Mouse (Mus musculus): ENCODE data around the gene Gng12. TPM values are rescaled to one million over a fixed set of nuclear protein-coding genes. Genes with fewer than 3 reads are reported as not detected.

Gene Gng12
- polyA plus RNA-seq, 1 experiment from 2014 or later: 265 TPM

DNA sequence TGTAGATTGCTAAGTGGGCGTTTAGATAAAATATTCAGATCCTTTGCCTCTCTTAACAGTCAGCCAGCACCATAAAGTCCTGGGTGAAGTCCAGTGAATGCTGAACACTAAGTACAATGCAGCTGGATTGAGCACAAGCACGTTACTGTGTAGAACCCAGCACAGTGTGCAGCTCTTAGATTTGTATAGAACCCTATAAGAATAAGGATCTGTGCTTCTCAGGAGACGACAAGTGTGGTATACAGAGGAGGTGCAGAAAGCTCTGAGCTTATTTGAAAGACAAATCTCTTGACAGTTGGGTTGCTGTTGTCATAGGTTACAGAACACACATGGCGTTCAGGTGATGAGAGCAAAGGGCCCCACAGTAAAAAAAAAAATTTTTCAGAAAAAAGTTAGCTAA is 1.8 kb downstream of the Gng12 start:
- Histone ChIP-seq H3K9me3 (ENCODE audit: control insufficient read depth) (no peaks in the 10 kb centered on the region), H3K9ac (ENCODE audit: low read depth, low read length) (no peak overlapping the region), H3K4me3 (ENCODE audit: low read depth, low read length) (peak overlapping the region; percentile 94), H3K36me3 (ENCODE audit: control insufficient read depth, insufficient read depth) (no peaks in the 10 kb centered on the region), H3K4me1 (replicated peaks; ENCODE audit: control insufficient read depth, insufficient read depth, low read length) (peaks cover 6% of the 10 kb centered on the region), H3K27ac (ENCODE audit: low read depth, low read length) (peak overlapping the region; percentile 98; the same call in 1 of the 2 replicates), H3K27me3 (replicated peaks; ENCODE audit: control insufficient read depth, insufficient read depth, low read length) (no peaks in the 10 kb centered on the region), H3K4me2 (replicated peaks; ENCODE audit: low read depth) (peak overlapping the region; percentile 84)
- 16% methylated on average over 4 of the region's 4 CpGs for WGBS
- no peak for TF ChIP-seq CTCF (IDR thresholded peaks at IDR 0.05; ENCODE audit: low read depth)
- peak; percentile 48; the same call in 1 of the 2 replicates for ATAC-seq

- ATAC-seq: no peak
- no peak overlapping the region for H3K4me2 ChIP-seq (replicated peaks; ENCODE audit: low read depth)
- H3K4me1 ChIP-seq (replicated peaks; ENCODE audit: control insufficient read depth, insufficient read depth, low read length): peaks cover 19% of the 10 kb centered on the region
- H3K27me3 ChIP-seq (replicated peaks; ENCODE audit: control insufficient read depth, insufficient read depth, low read length): no peaks in the 10 kb centered on the region
- no peaks in the 10 kb centered on the region for H3K9me3 ChIP-seq (ENCODE audit: control insufficient read depth)
- H3K27ac ChIP-seq (ENCODE audit: low read depth, low read length): no peak overlapping the region; the same call in 1 of the 2 replicates
- no peak overlapping the region for H3K4me3 ChIP-seq (ENCODE audit: low read depth, low read length)
- TF ChIP-seq CTCF (IDR thresholded peaks at IDR 0.05; ENCODE audit: low read depth): no peak
- H3K9ac ChIP-seq (ENCODE audit: low read depth, low read length): no peak overlapping the region
- H3K36me3 ChIP-seq (ENCODE audit: control insufficient read depth, insufficient read depth): no peaks in the 10 kb centered on the region
- WGBS: 73% methylated on average over 5 of the region's 5 CpGs
Observed at GRCm38 (mm10) chr6:66901926-66902325, 5.7 kb downstream of the Gng12 start.

GRCm38 (mm10) chr6:66903206-66903605 is 7.0 kb downstream of the Gng12 start:
- no peaks in the 10 kb centered on the region for H3K27me3 ChIP-seq (replicated peaks; ENCODE audit: control insufficient read depth, insufficient read depth, low read length)
- no peaks in the 10 kb centered on the region for H3K9me3 ChIP-seq (ENCODE audit: control insufficient read depth)
- H3K4me2 ChIP-seq (replicated peaks; ENCODE audit: low read depth): no peak overlapping the region
- no peak overlapping the region for H3K9ac ChIP-seq (ENCODE audit: low read depth, low read length)
- WGBS: 63% methylated on average over 9 of the region's 9 CpGs
- no peak for TF ChIP-seq CTCF (IDR thresholded peaks at IDR 0.05; ENCODE audit: low read depth)
- H3K27ac ChIP-seq (ENCODE audit: low read depth, low read length): peak overlapping the region; percentile 57
- H3K36me3 ChIP-seq (ENCODE audit: control insufficient read depth, insufficient read depth): no peaks in the 10 kb centered on the region
- ATAC-seq: no peak
- H3K4me1 ChIP-seq (replicated peaks; ENCODE audit: control insufficient read depth, insufficient read depth, low read length): peaks cover 13% of the 10 kb centered on the region
- H3K4me3 ChIP-seq (ENCODE audit: low read depth, low read length): no peak overlapping the region

DNA sequence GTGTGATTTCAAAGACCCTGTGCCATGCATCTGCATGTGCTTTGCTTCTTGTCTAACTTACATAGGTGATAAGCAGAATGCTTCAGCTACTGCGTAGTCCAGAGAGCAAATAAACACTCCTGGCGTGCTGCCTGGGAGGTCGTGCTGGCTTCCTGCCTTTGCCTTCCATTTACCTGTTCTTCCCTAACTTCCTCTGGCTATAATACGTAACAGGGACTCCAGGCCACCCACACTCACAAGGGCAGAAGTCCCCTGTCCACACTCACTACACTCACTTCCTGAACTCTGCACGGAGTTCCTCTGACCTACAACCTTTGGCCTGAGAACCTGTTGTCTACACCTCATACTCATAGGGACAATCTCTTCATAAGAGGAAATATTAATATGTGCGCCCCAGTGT is 7.5 kb downstream of the Gng12 start:
- no peak overlapping the region for H3K4me3 ChIP-seq (ENCODE audit: low read depth, low read length)
- WGBS: 31% methylated on average over 6 of the region's 6 CpGs
- H3K27ac ChIP-seq (ENCODE audit: low read depth, low read length): peak overlapping the region; percentile 57
- H3K9ac ChIP-seq (ENCODE audit: low read depth, low read length): no peak overlapping the region
- TF ChIP-seq CTCF (IDR thresholded peaks at IDR 0.05; ENCODE audit: low read depth): no peak
- H3K4me2 ChIP-seq (replicated peaks; ENCODE audit: low read depth): 0 out of 2 replicates have a peak overlapping the region, but pooled peaks have one; percentile 17
- H3K27me3 ChIP-seq (replicated peaks; ENCODE audit: control insufficient read depth, insufficient read depth, low read length): no peaks in the 10 kb centered on the region
- H3K9me3 ChIP-seq (ENCODE audit: control insufficient read depth): no peaks in the 10 kb centered on the region
- H3K36me3 ChIP-seq (ENCODE audit: control insufficient read depth, insufficient read depth): no peaks in the 10 kb centered on the region
- H3K4me1 ChIP-seq (replicated peaks; ENCODE audit: control insufficient read depth, insufficient read depth, low read length): peaks cover 14% of the 10 kb centered on the region
- ATAC-seq: peak; percentile 21; the same call in 1 of the 2 replicates

GRCm38 (mm10) chr6:66906244-66906643 is 10.0 kb downstream of the Gng12 start:
- no peak for ATAC-seq
- TF ChIP-seq CTCF (IDR thresholded peaks at IDR 0.05; ENCODE audit: low read depth): no peak
- Histone ChIP-seq H3K27ac (ENCODE audit: low read depth, low read length) (peak overlapping the region; percentile 65), H3K27me3 (replicated peaks; ENCODE audit: control insufficient read depth, insufficient read depth, low read length) (no peaks in the 10 kb centered on the region), H3K9me3 (ENCODE audit: control insufficient read depth) (no peaks in the 10 kb centered on the region), H3K4me2 (replicated peaks; ENCODE audit: low read depth) (no peak overlapping the region), H3K36me3 (ENCODE audit: control insufficient read depth, insufficient read depth) (no peaks in the 10 kb centered on the region), H3K9ac (ENCODE audit: low read depth, low read length) (no peak overlapping the region), H3K4me1 (replicated peaks; ENCODE audit: control insufficient read depth, insufficient read depth, low read length) (peaks cover 27% of the 10 kb centered on the region), H3K4me3 (ENCODE audit: low read depth, low read length) (no peak overlapping the region)
- 68% methylated on average over 1 of the region's 1 CpGs for WGBS

DNA sequence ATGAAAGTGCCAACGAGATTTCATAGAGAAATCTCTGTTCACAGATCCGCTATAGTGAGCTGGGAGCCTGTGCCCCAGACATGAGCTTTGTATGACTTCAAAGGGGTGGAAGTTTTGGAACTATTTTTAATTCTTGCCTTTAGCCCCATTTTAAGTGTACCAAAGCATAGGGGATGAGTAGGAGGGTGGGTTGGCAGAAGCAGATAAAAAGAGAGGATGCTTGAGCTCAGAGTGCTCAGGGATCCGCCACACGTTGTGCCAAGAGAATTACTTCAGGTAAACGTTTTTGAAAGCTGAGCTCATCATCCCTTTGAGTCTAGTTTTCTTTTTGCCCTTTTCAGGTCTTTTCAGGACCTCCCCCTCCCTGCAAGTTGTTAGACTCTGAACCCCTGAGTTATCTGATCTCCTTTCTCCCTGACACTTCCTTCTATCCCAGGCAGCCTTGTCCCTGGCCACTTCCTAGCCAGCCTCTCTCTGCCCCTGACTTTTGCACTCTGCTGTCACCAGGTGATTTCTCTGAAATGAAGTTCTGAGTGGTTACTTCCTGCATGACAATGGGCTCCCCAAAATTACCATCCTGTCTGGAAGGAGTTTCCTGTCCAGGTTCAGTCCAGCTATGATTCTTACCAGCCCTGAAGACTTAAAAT is 12.3 kb downstream of the Gng12 start:
- Histone ChIP-seq H3K4me2 (replicated peaks; ENCODE audit: low read depth) (peak overlapping the region; percentile 21; the same call in 1 of the 2 replicates), H3K36me3 (ENCODE audit: control insufficient read depth, insufficient read depth) (no peaks in the 10 kb centered on the region), H3K27me3 (replicated peaks; ENCODE audit: control insufficient read depth, insufficient read depth, low read length) (no peaks in the 10 kb centered on the region), H3K4me3 (ENCODE audit: low read depth, low read length) (no peak overlapping the region), H3K9ac (ENCODE audit: low read depth, low read length) (no peak overlapping the region), H3K9me3 (ENCODE audit: control insufficient read depth) (no peaks in the 10 kb centered on the region), H3K4me1 (replicated peaks; ENCODE audit: control insufficient read depth, insufficient read depth, low read length) (peaks cover 24% of the 10 kb centered on the region), H3K27ac (ENCODE audit: low read depth, low read length) (peak overlapping the region; percentile 87)
- WGBS: 48% methylated on average over 5 of the region's 5 CpGs
- TF ChIP-seq CTCF (IDR thresholded peaks at IDR 0.05; ENCODE audit: low read depth): no peak
- ATAC-seq: peak; percentile 62

Measured in intestine, postnatal 0 days (tissue).